Mouse (Mus musculus) small intestine, adult 2 months (tissue): Measurements from ENCODE around the gene Gm26965.

ENCODE experiments used
- CTCF ChIP-seq: fragments of 200-500 bp; IDR thresholded peaks from 2 replicates; pipeline ENCODE4 v1.5.1; 2012; ENCODE audit warnings: low read depth, mild to moderate bottlenecking, control low read depth, inconsistent platforms, low read length, moderate library complexity, mixed read lengths; ENCODE audit not compliant: insufficient replicate concordance, insufficient read length; ENCODE audit errors: extremely low read depth
- POLR2A ChIP-seq: fragments of 200-500 bp; IDR thresholded peaks from 2 replicates; pipeline ENCODE4 v1.6.1; 2012; ENCODE audit warnings: low read depth, mild to moderate bottlenecking, control low read depth, inconsistent platforms, low read length, moderate library complexity

- TF ChIP-seq POLR2A (no peak), CTCF (no peak)
These were observed 56.7 kb downstream of the Gm26965 start for GRCm38 (mm10) chr13:67469274-67469673.
